Mouse (Mus musculus) induced T-regulatory cell, adult 2 months (primary cell): ENCODE measurements around the gene Psmb4.
"Not testable (repeated sequence)": the region's sequence is repeated elsewhere in the genome, so short reads cannot be mapped to it uniquely, and the experiment has no call there.

Experiments
- DNase-seq: peaks from one replicate; pipeline ENCODE4 v3.0.0-alpha.2; 2012; ENCODE audit warnings: low read depth

Psmb4 gene

DNA sequence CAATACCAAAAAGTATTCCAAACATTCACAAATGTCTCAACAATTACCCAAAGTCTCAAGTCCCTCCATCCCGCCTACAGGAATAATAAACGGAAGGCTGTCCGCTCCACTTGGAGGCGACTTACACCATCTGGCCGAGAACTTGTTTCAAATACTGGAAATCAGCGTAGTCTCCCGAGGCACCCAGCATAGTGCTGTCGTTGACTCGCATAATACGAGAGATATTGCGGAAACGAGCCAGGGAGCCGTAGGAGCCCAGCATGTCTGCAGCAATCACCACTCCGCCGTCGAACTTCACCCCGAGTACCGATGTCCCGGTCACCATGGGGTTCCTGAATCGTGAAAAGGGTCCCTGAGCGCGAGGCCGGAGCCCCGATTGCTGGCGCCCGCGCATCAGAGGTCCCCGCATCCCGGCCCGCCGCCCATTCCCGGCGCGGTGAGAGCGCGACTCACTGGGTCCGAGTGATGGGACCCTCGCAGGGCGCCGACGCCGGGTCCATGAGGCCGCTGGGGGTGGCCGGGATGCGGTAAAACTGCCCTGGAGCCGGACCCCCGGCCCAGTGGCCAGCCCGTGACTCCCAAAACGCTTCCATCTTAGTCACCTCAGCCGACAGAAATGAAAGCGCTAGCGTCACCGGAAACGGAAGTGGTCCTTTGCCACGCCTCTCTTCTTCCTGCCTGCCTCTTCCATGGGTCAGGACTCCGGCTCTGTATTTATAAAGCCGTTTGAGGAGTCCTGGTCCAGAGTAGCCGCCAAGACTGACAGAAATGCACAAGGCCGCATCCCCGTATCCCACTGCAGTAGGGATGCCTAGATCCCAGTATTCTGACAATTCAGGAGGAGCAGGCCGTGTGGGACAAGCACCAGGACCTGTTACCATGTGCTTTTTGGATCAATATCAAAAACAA is at the start of gene Psmb4:
Gene Psmb4, minus strand, starts transcription at position 646 of the 909 bp plus-strand sequence.
- peak; percentile 95 for DNase-seq

DNA sequence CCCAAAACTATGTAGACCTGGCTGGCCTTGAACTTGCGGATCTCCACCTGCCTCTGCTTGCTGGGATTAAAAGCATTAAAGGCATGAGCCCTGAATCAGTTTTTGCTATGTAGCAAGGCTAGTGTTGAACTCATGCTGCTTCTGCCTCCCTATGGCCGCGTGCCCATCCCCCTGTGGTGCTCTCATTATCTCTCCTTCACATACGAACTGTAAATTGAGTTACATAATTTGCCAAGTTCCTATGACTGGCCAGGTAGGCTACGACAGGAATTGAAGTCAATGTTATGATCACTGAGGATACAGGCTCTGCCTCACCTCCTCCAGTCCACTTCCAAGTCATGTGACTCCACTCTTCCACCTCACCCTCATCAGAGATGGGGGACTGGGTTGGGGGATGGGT is 49.4 kb upstream of the Psmb4 start:
- not testable (repeated sequence) for DNase-seq

DNA sequence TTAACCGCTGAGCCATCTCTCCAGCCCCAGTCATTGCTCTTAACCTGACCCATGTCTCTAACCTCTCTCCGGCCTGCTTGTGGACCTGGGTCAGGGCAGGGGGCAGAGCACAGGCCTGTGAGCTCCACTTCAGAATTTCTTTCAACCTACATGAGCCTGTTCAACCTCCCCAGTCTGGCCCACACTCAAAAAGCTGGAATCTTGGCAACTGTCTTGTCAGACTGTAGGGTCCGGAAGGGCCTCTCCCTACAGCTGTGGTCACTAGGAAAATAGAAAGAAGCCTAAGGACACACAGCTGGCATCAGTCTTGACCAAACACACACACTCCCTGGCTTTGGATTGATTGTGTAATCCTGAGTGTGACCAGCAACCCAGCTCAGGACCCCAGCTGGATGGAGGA is 48.6 kb upstream of the Psmb4 start:
- not testable (repeated sequence) for DNase-seq

DNA sequence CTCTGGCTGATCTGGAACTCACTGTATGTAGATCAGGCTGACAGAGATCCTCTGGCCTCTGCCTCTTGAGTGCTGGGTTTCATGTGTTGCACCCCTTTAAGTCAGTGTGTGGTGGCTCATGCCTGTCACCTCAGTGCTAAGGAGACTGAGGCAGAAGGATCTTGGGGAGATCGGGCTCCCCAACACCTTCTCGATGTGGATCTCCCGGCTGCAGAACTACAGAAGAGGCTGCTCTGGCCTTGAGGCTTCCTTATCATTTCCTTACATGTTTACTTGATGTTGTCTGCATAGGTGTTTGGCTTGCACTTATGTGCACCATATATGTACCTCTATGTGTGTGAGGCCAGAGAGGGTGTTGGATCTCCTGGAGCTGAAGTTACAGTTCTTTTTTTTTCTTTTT is 47.8 kb upstream of the Psmb4 start:
- DNase-seq: not testable (repeated sequence)

DNA sequence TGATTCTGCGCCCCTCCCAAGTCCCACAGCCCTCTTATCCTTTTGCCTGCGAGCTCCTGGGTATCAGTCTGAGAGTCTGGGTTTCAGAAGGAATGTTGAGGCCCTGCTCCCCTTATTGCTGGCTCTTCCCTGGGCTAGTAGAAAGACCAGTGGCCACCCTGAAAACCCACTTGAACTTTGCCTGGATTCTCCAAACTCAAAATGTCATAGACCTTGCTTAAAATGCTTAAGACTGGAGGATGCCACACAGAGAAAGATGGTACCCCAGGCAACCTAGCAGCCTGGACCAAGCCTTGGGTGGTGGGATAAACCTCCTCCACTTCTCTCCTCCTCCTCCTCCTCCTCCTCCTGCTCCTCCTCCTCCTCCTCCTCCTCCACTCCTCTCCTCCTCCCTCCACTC is 46.8 kb upstream of the Psmb4 start:
- DNase-seq: not testable (repeated sequence)

DNA sequence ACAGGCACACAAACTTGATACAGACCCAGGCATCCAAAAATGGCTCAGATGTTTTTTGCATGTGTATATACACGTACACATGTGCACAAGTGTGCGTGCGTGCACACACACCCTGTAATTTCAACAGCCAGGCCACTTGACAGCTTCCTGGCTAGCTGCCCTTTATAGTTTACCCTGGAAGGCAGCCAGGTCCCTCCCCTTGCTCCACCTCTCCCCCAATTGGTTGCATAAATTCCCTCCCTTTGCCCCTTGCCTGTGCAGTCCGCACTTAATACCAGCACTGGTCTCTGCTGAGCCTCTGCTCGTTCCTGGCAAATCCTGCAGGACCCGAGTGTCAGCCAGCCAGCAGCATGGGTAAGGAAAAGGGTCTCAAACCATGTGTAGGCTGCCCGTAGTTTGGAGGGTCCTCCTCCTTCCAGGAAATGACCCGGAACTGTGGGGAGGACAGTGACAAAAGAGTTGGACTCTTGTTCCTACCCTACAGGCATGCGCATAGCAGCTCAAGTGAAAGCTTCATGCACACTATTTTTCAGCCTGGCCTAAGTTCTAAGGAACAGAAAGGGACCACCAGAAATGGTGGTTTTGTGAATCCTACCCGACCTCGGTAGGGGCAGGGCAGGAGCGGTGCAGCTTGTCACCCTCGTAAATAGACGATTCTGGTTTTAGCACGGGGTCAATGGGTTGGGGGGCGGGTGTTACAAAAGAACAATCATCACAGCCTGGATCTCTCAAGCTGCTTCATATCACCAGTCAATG is 46.2 kb upstream of the Psmb4 start, which contains the start of gene Selenbp1:
Gene Selenbp1, plus strand, starts transcription at position 248 of the 756 bp plus-strand sequence.
- no peak for DNase-seq

DNA sequence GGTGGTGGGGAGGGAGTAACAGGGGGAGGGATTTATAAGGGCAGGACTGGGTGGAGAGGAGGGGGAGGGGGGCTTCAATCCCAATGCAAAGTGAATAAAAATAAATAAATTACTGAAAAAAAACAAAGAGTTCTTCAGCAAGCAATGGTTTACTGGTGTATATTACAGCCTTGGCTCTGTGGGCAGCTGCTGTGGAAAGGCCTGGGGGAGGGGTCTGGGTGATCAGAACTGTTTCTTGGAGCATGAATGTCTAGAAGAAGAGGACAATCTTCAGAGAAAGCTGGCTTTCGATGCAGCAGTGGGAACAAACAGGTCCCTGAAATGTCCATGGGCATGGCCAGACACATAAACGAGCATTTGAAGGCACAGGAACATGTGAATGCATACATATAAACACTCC is 45.5 kb upstream of the Psmb4 start:
- DNase-seq: not testable (repeated sequence)

DNA sequence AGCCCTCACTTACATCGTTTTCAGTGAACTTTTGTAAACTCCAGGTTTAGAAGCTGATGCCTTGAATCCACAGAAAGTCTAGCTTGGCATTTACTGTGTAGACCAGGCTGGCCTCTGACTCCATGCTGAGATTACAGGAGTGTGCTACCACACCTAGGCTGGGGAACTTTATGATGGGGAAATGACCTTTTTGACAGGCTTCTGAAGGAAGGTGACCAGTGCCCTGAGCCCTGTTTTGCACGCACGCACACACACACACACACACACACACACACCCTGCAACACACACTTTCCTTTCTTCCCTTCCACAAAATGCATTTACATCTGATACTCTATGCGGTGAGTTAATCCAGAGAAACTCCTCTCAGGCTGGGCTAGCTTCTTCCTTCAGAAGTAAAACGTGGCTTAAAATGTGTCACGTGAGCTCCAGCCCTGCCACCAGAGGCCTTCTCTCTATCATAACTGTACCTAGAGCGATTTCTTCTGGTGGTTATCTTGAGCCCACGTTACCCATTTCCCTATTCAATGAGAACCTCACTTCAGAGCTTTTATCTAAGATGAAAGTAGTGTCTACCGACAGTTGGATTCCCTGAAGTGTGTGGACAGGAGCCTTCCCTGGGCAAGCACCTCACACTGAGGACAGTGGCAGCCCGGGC is 44.8 kb upstream of the Psmb4 start:
- not testable (repeated sequence) for DNase-seq

DNA sequence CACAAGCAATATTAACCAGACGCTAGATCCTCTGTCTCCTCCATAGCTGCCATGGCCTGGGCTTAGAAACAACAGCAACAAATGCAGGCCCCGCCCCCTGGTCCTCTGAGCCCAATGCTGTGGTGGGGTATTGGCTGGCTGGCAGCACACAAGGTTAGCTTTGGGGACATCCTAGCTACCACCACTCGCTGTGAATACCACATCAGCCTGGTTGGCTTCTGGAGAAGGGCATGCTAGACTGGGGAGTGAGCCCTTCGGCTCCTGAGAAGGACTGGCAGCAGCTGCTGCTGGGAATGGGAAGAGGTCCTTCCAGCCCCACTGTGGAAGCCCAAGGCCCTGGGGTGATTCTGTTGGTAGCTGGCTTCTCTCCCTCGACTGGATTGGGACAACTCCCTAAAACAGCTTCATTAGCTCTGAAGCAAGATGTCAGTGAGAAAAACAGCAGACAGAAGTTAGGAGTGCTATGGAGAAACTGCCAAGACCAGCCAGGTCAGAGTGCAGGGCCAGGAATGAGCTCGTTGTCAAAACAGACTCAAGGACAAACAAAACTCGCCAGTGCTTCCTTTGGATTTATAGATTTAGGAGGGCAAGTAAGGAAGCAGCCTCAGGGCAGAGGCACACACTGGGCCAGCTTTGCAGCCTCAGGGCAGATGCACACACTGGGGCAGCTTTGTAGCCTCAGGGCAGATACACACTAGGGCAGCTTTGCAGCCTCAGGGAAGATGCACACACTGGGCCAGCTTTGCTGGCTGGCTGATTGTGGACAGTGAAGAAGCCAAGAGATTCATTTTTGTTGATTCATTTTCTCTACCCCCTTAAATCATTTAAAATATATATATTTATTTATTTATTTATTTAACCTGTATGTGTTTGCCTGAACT is 43.9 kb upstream of the Psmb4 start:
- DNase-seq: not testable (repeated sequence)

DNA sequence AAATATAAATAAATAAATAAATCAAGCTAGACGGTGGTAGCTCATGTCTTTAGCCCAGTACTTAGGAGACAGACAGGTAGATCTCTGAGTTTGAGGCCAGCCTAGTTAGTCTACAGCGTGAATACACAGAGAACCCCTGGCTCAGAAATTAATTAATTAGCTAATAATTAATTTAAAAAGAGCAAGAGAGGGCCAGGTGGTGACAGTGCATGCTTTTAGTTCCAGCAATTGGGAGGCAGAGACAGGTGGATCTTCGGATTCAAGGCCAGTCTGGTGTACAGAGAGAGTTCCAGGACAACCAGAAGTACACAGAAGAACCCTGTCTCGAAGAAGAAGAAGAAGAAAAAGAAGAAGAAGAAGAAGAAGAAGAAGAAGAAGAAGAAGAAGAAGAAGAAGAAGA is 42.2 kb upstream of the Psmb4 start:
- DNase-seq: not testable (repeated sequence)

DNA sequence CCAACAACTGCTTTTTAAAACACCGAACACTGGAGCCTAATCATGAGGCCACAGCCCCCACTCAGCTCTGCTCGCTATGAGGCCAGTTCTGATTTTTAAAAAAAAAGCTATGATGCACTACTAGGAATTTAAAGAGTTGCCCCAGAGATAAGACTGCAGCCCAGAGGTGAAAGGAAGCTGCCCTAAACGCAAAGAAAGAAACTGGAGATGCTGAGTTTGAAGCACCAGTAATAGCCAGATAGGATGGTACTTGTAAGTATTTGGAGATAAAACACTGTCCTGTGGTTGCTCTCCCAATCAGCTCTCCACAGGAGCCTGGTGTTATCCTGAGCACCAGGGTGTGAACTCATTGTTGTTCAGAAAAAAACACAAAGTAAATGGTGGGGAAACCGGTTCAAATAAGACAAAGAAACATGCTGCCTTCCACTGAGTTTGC is 39.6 kb upstream of the Psmb4 start:
- DNase-seq: not testable (repeated sequence)

DNA sequence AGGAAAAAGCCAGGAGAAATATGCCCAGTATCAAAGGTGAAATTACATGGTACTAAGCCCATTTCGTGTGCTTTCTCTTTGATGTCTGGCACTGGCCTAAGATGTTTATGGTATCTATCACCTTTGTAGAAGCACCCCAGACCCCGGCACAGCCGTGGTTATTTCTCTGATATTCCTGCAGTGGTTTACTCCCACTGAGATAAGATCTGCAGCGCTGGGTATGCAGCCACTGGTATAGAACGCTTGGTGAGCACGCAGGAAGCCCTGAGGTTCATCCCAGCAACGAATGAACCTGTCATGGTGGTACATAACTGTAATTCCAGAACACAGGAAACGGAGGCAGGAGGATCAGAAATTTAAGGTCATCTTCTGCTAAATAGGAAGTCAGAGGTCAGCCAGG is 37.9 kb upstream of the Psmb4 start:
- DNase-seq: no peak

DNA sequence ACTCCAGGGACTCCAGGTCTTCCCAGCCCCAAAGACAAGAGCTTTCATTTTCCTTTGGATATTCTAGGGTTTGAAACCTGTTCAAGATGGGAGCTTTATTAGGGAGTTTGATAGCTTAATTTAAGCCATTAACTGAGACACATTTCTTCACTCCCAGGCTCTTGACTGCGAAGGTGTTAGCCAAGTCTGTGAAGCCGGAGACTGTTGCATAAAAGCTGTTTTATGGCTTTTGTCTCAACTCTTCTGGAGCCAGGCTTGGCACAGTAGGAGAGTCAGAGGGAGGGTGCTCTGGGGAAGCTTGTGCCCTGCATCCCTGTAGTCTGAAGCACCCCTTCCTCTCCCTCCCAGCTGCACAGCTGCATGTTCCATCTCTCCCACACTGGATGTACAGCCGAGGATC is 35.6 kb upstream of the Psmb4 start:
- no peak for DNase-seq

DNA sequence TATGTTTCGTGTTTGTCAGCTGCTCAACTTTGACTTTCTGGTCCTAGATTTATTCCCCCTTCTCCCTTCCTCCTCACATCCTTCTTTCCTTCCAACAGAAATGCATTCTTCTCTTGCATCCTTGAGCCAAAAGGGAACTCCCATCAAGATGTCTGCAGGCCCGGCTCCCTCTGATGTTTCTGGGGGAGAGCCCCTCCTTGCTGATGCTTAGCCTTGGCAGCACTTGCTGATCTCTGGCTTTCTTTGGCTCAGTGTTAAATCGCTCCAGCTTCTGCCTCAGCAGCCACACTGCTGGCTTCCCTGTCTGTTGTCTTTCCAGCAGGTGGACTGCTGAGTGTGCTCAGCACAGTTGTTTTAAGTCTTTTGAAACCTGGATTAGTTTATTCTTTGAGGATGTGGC is 34.3 kb upstream of the Psmb4 start:
- no peak for DNase-seq

DNA sequence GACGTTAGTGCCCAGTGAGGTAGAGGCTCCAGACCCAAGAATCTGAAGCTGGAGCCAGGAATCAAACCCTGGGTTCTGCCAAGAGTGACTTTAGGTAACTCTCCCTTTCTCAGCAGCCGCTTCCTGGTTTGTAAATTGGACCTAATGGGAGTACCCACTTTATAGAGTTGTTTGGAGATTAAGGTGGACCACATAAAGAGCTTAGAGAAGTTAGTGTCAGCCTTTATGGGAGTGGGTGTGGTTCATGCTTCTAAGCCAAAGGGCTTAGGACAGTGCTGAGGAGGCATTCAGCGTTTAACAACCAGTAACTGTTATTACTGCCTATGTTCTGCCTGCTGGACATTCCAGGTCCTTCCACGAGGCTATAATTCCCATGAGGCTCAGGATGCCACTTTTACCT is 32.1 kb upstream of the Psmb4 start:
- DNase-seq: no peak

DNA sequence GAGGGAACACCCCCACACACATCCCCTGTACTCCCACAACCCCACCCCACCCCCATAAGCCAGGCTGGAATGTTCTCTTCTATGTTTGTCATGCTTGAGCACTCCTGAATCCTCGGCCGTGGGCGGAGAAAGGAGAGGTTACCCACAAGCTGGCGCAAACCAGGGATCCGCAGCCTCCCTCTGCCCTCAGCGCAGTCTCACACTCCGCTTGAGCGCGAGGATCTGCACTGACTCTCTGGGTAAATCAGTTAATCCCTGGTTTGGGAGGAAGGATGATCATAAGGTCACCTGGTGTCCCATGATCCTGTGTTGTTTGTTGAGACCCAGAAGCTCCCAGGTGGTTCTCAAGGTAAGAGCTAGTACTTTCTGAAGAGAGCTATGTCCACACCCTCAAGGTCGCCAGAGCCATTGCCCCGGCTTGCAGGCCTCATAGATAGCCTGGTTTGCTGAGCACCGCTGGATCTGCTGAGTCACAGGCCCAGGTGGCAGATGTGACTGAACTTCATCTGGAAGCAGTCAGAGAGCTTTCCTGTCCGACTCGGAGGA is 31.1 kb upstream of the Psmb4 start:
- DNase-seq: no peak

DNA sequence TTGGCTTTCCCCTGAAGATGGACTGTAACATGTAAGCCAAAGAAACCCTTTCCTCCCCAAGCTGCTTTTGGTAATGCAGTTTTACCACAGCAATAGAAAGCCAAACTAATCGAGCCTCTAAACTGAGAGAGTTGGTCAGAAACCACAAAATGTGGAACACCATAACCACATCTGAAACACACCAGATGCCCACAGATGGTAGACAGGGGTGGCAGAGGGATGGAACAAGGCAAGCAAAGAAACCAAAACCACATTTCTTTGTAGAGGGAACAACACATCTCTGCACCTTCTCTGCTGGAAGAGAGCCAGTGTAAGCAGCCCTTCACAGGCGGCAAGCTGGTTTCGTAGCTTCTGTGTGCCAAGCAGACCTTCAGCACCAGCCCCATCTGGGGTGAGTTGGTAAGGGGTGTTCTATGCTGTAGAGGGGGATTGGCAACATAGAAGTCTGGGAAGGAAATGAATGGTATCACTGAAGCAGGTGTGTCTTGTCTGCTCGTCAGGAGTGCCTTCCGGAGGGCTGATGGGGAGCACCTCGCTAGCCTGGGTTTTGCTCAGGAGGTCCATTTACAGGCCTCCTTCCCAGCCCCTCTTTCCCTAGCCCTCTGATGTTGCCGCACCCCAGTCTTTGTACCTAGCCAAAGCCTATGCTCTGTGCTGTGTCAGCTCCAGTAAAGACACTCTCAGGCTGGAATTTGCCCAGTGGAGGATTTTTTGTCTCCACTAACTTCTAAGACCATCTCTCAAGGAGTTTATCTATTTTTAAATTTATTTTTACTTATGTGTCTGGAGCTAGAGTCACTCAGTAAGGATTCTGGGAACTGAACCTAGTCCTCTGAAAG is 29.4 kb upstream of the Psmb4 start:
- DNase-seq: peak; percentile 27

DNA sequence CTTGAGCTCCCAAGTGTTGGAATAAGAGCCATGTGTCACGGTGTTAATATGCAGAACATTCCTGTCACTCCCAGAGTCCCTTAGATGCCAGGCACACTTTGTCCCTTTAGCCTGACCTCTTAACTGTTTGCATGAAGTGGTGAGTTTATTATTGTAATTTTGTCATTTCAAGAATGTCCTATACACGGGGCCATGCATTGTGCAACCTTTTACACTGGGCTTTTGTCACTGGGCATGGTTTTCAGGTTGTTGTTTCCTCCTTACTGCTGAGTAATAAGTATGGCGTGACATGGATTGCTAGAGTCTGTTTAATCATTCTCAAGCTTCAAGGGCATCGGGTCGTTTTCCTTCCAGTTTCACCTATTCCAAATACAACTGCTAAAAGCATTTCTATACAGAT is 27.0 kb upstream of the Psmb4 start:
- no peak for DNase-seq

DNA sequence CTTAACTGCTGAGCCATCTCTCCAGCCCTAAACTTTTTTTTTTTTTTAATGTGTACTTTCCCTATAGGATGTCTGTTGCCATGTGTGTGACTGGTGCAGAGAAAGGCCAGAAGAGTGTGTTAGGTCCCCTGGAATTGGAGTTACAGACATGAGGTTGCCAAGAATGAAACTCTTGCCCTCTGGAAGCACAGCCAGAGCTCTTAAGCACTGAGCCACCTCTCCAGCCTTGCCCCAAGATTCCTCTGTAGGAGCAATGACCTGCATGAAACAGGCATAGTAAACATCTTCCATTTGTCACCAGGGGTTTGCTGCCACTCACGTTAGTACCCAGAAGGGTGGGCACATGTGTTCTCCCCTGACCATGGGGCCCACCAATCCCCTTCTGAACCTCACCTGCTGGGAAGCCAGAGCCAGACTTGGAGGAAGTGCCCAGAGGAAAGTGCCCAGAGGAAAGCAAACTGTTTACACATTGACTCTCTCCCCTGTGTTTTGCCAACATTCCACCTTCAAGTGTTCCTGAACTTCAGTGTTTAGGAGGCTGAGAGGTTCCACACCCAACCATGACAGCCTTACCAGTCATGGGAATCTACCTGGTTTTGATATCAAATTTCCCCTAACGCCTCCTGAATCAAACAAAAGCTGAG is 24.4 kb upstream of the Psmb4 start:
- no peak for DNase-seq

DNA sequence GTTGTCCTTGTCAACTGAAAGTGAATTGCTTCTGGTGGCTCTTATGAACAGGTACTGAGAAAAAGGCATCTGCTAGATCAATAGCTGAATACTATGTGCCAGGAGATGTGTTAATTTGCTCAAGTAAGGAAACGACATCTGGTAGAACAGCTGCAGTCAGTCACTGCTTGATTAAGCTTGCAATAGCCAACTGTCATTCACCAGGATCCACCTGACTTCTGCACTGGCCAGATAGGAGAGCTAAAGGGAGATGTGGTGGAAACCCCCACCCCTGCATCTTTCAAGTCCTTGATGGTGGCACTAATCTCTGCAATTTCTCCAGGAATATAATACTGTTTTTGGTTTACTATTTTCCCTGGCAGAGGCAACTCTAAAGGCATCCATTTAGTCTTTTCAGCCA is 19.7 kb upstream of the Psmb4 start:
- DNase-seq: no peak
